Mouse (Mus musculus) lung, postnatal 10 days (tissue): Measurements from ENCODE around the gene Serpina7.

Experiments
- DNase-seq: peaks from one replicate; pipeline ENCODE4 v3.0.0; 2021

The Serpina7 gene

DNA sequence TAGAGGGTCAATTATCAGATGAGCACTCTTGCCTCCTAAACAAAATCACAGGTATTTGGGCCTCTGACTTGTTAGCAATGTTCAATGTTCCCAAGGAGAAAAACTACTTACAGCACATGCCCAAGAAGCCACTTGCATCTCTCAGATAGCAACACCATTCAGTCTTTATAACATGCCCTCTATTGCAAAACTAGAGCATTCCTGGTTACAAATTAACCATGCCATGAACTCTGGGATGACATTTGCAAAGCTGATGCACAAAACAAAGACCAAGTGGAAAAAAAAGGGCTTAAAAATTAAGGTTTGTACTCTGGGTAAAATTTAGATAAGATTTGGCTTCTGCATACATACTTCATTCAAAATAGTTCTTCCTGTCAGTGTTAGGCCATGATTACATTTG is at the start of gene Serpina7:
TSS of gene Serpina7 (minus strand) at position 160 of the 400 bp plus-strand sequence.
- no peak for DNase-seq

DNA sequence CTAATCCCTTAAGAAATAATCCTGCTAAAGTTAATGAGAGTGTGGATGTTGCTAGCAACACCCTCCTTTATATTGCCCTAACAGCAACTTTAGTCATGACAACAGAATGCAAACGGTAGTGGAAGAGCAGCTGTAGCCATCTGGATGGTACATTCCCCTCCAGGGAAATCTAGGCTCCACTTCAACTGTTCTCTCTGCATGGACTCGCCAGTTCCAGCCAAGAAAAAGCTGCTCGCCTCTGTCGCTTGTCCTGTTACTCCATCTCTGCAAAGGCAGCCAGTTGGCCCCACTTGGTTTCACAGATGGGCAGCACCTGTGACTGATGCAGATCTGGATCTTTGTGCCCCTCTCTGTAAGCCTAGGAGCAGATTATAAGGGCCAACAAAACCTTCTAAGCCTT is 49.0 kb upstream of the Serpina7 start:
- DNase-seq, result peak; percentile 34

DNA sequence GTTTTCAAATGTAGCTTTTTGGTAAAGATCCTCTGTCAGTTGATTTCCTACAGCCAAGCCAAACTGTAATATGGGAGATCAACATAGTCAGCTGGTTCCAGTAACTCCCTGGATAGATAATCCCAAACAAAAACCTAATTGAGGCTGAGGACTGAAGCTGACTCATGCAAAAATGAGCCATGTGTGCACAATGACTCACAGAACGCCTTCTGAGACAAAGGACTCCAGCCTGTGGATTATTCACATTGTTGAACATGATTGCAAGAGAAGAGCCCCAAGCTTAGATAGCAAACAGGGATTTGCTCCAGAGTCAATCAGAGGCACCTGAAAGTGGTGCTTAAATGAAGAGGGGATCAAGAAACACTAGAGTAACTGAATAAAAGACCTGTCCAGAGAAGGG is 12.2 kb upstream of the Serpina7 start:
- no peak for DNase-seq

DNA sequence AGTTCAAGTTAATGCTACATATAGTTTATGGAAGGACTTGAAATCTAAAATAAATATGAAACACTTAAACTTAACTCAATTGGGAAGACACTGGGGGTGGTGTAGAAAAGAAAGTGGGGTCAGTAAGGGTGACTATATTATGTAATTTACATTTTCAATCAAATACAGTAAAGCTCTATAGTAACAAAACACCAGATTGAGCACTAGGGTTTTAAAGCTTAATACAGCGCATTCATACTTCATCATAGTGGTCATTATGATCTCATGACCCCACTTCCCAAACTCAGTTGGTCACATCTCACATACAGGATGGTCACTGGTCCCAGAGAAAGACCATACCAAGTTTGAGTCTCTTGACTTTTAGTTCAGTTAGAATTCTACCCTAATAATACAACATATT is 907 bp upstream of the Serpina7 start, which contains the start of gene 4930513O06Rik:
TSS of gene 4930513O06Rik (plus strand) at position 301 of the 400 bp plus-strand sequence.
- DNase-seq, result no peak

DNA sequence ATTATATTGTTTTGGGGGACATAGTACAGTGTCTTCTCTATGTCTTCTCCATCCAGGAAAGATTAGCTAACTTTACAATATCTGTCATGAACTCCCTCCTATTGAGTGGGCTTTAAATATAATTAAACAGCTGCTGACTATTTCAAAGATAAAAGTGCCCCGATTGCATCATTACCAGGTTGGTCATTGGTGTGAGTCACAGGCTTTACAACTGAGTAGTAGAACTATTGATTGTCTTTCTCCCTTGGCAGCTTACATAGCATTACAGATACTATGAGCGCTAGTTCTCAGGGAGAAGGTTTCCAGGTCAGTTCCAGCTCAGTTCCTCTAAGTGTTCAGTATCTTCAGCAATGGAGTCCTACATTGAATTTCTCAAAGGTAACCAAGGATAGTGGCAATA is 6.5 kb downstream of the Serpina7 start:
- no peak for DNase-seq

DNA sequence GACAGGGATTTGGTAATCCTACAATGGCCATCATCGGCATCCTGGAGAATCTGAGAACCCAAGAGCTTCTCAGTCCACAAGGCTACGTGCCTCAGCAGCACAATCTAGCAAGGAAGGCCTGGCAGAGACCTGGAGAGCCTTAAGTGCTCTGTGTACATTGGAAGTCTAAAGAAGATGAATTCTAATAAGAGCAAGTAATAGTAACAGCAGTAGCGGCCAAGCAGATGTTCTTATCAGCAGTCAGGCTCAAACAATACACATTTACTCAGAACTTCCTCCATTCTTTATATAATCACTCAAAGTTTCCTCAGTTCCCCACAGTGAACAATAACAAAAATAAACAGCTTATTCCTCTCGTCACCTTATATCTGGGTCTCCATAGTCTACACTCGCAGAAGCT is 21.0 kb downstream of the Serpina7 start:
- DNase-seq, result peak; percentile 1

DNA sequence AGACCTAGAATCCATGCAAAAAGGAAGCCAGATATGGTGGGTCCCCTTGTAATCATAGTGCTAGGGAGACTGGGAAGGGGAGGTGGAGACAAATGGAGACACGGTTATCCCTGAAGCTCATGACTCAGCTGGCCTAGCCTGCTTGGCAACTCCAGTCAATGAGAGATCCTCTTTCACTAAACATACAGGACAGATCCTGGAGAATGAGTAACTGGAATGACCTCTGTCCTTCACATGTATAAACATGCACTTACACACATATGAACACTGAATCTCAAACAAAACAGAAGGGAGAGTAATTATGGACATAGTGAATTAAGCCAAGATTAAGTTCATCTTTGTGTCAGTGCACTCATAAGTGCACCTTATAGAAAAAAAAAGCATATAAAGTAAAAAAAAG is 31.9 kb downstream of the Serpina7 start:
- DNase-seq, result no peak

DNA sequence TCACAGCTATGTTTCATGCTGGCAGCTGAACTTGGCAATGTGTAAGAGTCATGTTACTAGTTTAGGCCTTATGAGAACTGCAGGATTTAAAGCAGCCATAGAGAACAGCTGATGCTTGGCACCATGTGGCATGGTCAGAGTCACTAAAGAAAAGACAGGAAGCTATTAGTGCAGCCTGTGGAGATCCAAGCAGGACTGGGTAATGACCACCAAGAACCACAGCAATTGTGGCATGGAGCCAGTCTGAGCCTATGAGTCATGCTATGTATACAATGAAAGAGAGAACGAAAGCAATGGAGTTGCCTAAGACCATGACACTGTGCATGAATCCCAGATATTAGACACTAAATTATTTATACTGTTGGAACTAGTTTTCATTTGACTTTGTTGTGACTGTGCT is 33.1 kb downstream of the Serpina7 start:
- DNase-seq, result peak; percentile 16

DNA sequence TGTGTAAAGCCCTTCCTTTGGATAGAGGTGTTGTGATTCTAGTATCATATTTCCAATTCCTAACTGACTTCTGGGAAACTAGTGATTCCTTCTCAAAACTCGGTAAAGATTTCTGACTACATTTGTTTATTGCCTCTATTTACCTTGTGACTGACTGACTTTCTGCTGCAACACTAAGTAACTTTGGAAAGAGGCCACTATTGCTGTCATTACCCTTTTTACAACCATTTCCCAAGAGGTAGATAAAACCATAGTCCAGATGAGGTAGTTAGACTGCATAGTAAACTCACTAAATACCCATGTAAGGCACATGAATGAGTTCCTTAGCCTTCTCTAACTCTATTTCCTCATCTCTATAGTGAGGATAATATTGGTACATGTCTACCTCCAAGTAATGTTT is 43.9 kb downstream of the Serpina7 start:
- DNase-seq, result no peak

DNA sequence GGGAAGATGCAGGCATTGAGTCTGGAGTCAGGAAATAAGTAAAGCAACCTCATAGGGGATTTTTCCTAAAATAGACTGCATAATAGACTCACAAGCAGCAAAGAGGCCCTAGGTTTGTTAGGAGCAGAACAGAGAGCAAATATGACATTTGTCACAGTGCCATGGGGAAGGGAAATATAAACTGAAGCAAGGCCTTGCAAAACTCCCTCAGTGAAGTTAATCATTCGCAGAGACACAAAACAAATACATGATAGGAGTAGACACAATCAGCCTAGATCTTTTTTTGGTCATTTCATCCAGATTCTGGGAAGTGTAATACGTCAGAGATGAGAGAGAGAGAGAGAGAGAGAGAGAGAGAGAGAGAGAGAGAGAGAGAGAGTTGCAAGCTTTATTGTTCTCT is 45.7 kb downstream of the Serpina7 start:
- DNase-seq, result no peak

DNA sequence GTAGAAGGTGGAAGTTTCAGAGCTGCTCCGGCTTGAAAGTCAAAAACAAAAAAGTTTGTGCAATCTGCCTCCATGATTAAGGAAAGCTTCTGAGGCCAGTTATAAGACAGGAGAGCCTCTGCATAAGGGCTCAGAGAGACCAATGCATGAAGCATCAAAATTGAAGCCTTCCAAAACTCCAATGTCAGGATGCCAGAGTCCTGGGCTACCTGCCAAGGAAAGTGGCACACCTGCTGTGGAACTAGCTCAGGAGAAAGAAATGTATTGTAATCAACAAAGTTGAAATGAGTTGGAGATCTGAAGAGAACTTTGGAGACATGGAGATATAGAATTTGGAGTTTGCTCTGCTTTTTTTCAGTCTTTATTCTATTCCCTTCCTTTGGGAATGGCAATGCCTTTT is 47.4 kb downstream of the Serpina7 start:
- no peak for DNase-seq
